10 mouse cellular contexts compared by ENCODE assay signal in the genomic region with DNA sequence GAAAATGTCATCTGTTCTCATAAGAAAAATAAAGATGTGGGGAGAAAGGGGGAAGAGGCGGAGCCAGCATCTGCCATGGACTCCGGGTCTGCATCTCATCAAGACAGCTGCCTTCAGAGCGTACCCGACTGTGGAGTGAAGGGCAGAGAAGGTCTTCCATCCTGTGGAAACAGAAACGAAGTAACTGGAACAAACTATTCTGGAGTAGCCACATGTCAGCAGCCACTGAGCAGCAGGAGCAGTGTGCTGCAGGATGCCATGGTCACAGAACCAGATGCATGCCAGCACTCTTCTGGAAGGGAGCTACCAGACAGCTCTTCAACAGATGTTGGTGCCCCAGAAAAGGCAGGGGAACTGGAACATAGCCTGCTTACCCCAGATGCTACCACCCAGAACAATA.
DNase-seq lines count a peak whose midpoint lies in the region; ATAC-seq and TF ChIP-seq lines count a peak whose summit lies in the region.
"Had no signal": no experiment of that assay in that cellular context is flagged by ENCODE, and none has a peak within 500 bp of the region (broad histone marks: within the 10 kb centered on the region; RNA-seq: fewer than 3 reads in every experiment).

No protein-coding gene starts in this region.

- no peak for ATAC-seq in kidney, embryonic 16.5 days (ENCODE audit: low FRiP score, low TSS enrichment)
- ATAC-seq in embryonic facial prominence, embryonic 14.5 days (ENCODE audit: low read depth): peak; percentile 37; the same call in 1 of the 2 replicates
- no peak for ATAC-seq in intestine, embryonic 16.5 days
- no peak for ATAC-seq in stomach, postnatal 0 days (ENCODE audit: low FRiP score, low TSS enrichment)
- no peak for ATAC-seq in midbrain, embryonic 16.5 days
- no peak for ATAC-seq in forebrain, embryonic 14.5 days

- H3K9ac ChIP-seq in kidney, embryonic 16.5 days (replicated peaks; ENCODE audit: low read length): no peak overlapping the region; the same call in 1 of the 2 replicates
- H3K9ac ChIP-seq in embryonic facial prominence, embryonic 14.5 days (ENCODE audit: low read depth, low read length): no peak overlapping the region
- H3K9ac ChIP-seq in intestine, embryonic 16.5 days (ENCODE audit: low read depth, low read length): no peak overlapping the region
- 0 out of 2 replicates have a peak overlapping the region, but pooled peaks have one; percentile 23 for H3K9ac ChIP-seq in stomach, postnatal 0 days (ENCODE audit: low read length)
- no peak overlapping the region for H3K9ac ChIP-seq in midbrain, embryonic 16.5 days (ENCODE audit: low read depth, low read length)
- no peak overlapping the region for H3K9ac ChIP-seq in forebrain, embryonic 14.5 days (ENCODE audit: low read length)
- H3K9ac ChIP-seq: neural tube, embryonic 12.5 days had no signal

- WGBS in kidney, embryonic 16.5 days: 57% methylated on average over 5 of the region's 5 CpGs
- 41% methylated on average over 5 of the region's 5 CpGs for WGBS in embryonic facial prominence, embryonic 14.5 days
- WGBS in intestine, embryonic 16.5 days: 52% methylated on average over 5 of the region's 5 CpGs
- 45% methylated on average over 5 of the region's 5 CpGs for WGBS in stomach, postnatal 0 days
- 84% methylated on average over 5 of the region's 5 CpGs for WGBS in midbrain, embryonic 16.5 days
- WGBS in forebrain, embryonic 14.5 days: 81% methylated on average over 5 of the region's 5 CpGs

- no peak for TF ChIP-seq CTCF in stomach, postnatal 0 days (IDR thresholded peaks at IDR 0.05; ENCODE audit: low read depth)

- no peak for DNase-seq in kidney, adult 9 months
- peak; percentile 53 for DNase-seq in embryonic facial prominence, embryonic 14.5 days (ENCODE audit: low spot score)
- DNase-seq in stomach, postnatal 0 days (ENCODE audit: low spot score): no peak
- no peak for DNase-seq in forebrain, embryonic 14.5 days (ENCODE audit: low spot score)
- DNase-seq in right cerebral cortex, postnatal 10 days (ENCODE audit: low spot score in 2 of 2): no peak
- DNase-seq: layer of hippocampus, postnatal 36 days had no signal

- TF ChIP-seq EP300 in stomach, postnatal 0 days (optimal IDR thresholded peaks at IDR 0.05): no peak

- H3K36me3 ChIP-seq in kidney, embryonic 16.5 days (ENCODE audit: insufficient read depth, low read length): peaks cover 41% of the 10 kb centered on the region
- peaks cover 42% of the 10 kb centered on the region for H3K36me3 ChIP-seq in embryonic facial prominence, embryonic 14.5 days (ENCODE audit: control insufficient read depth, insufficient read depth, low read length)
- H3K36me3 ChIP-seq in intestine, embryonic 16.5 days (ENCODE audit: control insufficient read depth, insufficient read depth, low read length): no peaks in the 10 kb centered on the region; the same call in 1 of the 2 replicates
- peaks cover 9% of the 10 kb centered on the region; the same call in 1 of the 2 replicates for H3K36me3 ChIP-seq in stomach, postnatal 0 days (ENCODE audit: control insufficient read depth, insufficient read depth, low read length)
- H3K36me3 ChIP-seq in midbrain, embryonic 16.5 days (ENCODE audit: control insufficient read depth, insufficient read depth, low read length): no peaks in the 10 kb centered on the region
- peaks cover 32% of the 10 kb centered on the region; the same call in 1 of the 2 replicates for H3K36me3 ChIP-seq in forebrain, embryonic 14.5 days (ENCODE audit: control insufficient read depth, insufficient read depth, low read length)

- H3K4me2 ChIP-seq in kidney, embryonic 16.5 days (replicated peaks; ENCODE audit: low read depth, low read length): no peak overlapping the region
- no peak overlapping the region for H3K4me2 ChIP-seq in embryonic facial prominence, embryonic 14.5 days (ENCODE audit: low read depth, low read length)
- no peak overlapping the region for H3K4me2 ChIP-seq in intestine, embryonic 16.5 days (ENCODE audit: low read depth, low read length)
- H3K4me2 ChIP-seq in stomach, postnatal 0 days (replicated peaks; ENCODE audit: low read depth): no peak overlapping the region
- no peak overlapping the region for H3K4me2 ChIP-seq in midbrain, embryonic 16.5 days (ENCODE audit: low read length)
- no peak overlapping the region for H3K4me2 ChIP-seq in forebrain, embryonic 14.5 days (ENCODE audit: low read length)
- H3K4me2 ChIP-seq: neural tube, embryonic 12.5 days had no signal

- H3K4me3 ChIP-seq in kidney, embryonic 16.5 days (ENCODE audit: low read length): no peak overlapping the region
- no peak overlapping the region for H3K4me3 ChIP-seq in embryonic facial prominence, embryonic 14.5 days (ENCODE audit: low read depth, low read length)
- H3K4me3 ChIP-seq in intestine, embryonic 16.5 days (ENCODE audit: low read length): no peak overlapping the region
- H3K4me3 ChIP-seq in stomach, postnatal 0 days (ENCODE audit: low read depth, low read length): no peak overlapping the region
- H3K4me3 ChIP-seq in midbrain, embryonic 16.5 days (ENCODE audit: low read depth, low read length): no peak overlapping the region
- H3K4me3 ChIP-seq in forebrain, embryonic 14.5 days (ENCODE audit: low read depth, low read length): no peak overlapping the region
- H3K4me3 ChIP-seq: neural tube, embryonic 12.5 days had no signal

- H3K27ac ChIP-seq in kidney, embryonic 16.5 days (ENCODE audit: low read length): peak overlapping the region; percentile 17; the same call in 1 of the 2 replicates
- peak overlapping the region; percentile 61 for H3K27ac ChIP-seq in embryonic facial prominence, embryonic 14.5 days (replicated peaks; ENCODE audit: low read depth, low read length)
- 0 out of 2 replicates have a peak overlapping the region, but pooled peaks have one; percentile 52 for H3K27ac ChIP-seq in intestine, embryonic 16.5 days (ENCODE audit: low read length)
- H3K27ac ChIP-seq in stomach, postnatal 0 days (replicated peaks): peak overlapping the region; percentile 88
- H3K27ac ChIP-seq in midbrain, embryonic 16.5 days (ENCODE audit: low read length): no peak overlapping the region
- no peak overlapping the region for H3K27ac ChIP-seq in forebrain, embryonic 14.5 days (ENCODE audit: low read depth, low read length)
- H3K27ac ChIP-seq: neural tube, embryonic 12.5 days had no signal

- H3K27me3 ChIP-seq in kidney, embryonic 16.5 days (ENCODE audit: insufficient read depth, low read length): no peaks in the 10 kb centered on the region
- no peaks in the 10 kb centered on the region for H3K27me3 ChIP-seq in embryonic facial prominence, embryonic 14.5 days (replicated peaks; ENCODE audit: control insufficient read depth, insufficient read depth, low read length)
- H3K27me3 ChIP-seq in intestine, embryonic 16.5 days (replicated peaks; ENCODE audit: control insufficient read depth, insufficient read depth, low read length): no peaks in the 10 kb centered on the region
- no peaks in the 10 kb centered on the region for H3K27me3 ChIP-seq in stomach, postnatal 0 days (ENCODE audit: control insufficient read depth, insufficient read depth, low read length)
- H3K27me3 ChIP-seq in midbrain, embryonic 16.5 days (ENCODE audit: control insufficient read depth, insufficient read depth, low read depth, low read length): no peaks in the 10 kb centered on the region
- no peaks in the 10 kb centered on the region for H3K27me3 ChIP-seq in forebrain, embryonic 14.5 days (replicated peaks; ENCODE audit: control insufficient read depth, insufficient read depth, low read length)
- H3K27me3 ChIP-seq: neural tube, embryonic 12.5 days had no signal

- H3K9me3 ChIP-seq in kidney, embryonic 16.5 days (ENCODE audit: low read length): no peaks in the 10 kb centered on the region
- H3K9me3 ChIP-seq in embryonic facial prominence, embryonic 14.5 days (ENCODE audit: control insufficient read depth, low read length): no peaks in the 10 kb centered on the region
- H3K9me3 ChIP-seq in intestine, embryonic 16.5 days (ENCODE audit: control insufficient read depth, low read length): no peaks in the 10 kb centered on the region
- H3K9me3 ChIP-seq in stomach, postnatal 0 days (ENCODE audit: control insufficient read depth, low read length): no peaks in the 10 kb centered on the region
- no peaks in the 10 kb centered on the region for H3K9me3 ChIP-seq in midbrain, embryonic 16.5 days (replicated peaks; ENCODE audit: control insufficient read depth, low read length, poor library complexity, severe bottlenecking)
- no peaks in the 10 kb centered on the region for H3K9me3 ChIP-seq in forebrain, embryonic 14.5 days (replicated peaks; ENCODE audit: control insufficient read depth, low read length)
- H3K9me3 ChIP-seq: neural tube, embryonic 12.5 days had no signal

- peaks cover 24% of the 10 kb centered on the region for H3K4me1 ChIP-seq in kidney, embryonic 16.5 days (ENCODE audit: insufficient read depth, low read length)
- no peaks in the 10 kb centered on the region; the same call in 1 of the 2 replicates for H3K4me1 ChIP-seq in embryonic facial prominence, embryonic 14.5 days (ENCODE audit: control insufficient read depth, insufficient read depth, low read length)
- H3K4me1 ChIP-seq in intestine, embryonic 16.5 days (ENCODE audit: control insufficient read depth, insufficient read depth, low read length): peaks cover 31% of the 10 kb centered on the region
- H3K4me1 ChIP-seq in stomach, postnatal 0 days (replicated peaks; ENCODE audit: control insufficient read depth, insufficient read depth): peaks cover 9% of the 10 kb centered on the region
- no peaks in the 10 kb centered on the region for H3K4me1 ChIP-seq in midbrain, embryonic 16.5 days (ENCODE audit: control insufficient read depth, insufficient read depth, low read length)
- H3K4me1 ChIP-seq in forebrain, embryonic 14.5 days (ENCODE audit: control insufficient read depth, insufficient read depth, low read length): no peaks in the 10 kb centered on the region
- H3K4me1 ChIP-seq: neural tube, embryonic 12.5 days had no signal

Comparison
In these comparisons a context has a peak if more than half of its experiments do, and no peak if none do; other contexts are left out.
1. H3K27ac ChIP-seq: peak in kidney, embryonic 16.5 days (single experiment), embryonic facial prominence, embryonic 14.5 days (single experiment), intestine, embryonic 16.5 days (single experiment) and stomach, postnatal 0 days (single experiment); none in midbrain, embryonic 16.5 days (single experiment) and forebrain, embryonic 14.5 days (single experiment).